Mouse (Mus musculus): ENCODE results near the gene Tor1aip1.

DNA sequence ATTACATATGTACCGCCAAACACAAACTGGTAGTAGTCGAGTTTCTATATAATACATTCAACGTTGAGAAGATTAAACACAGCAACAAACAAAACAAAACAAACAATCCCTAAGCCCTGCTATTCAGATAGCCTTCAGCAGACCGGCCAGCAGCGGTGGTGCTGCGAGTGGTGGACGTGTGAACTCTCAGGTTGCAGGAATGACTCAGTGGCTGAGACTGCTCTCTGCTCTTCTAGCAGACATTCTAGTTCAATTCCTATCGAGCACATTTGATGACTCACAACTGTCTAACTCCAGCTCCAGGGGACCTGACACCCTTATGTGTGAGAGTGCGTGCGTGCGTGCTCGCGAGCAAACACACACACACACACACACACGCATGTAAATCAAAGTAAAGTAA is 33.8 kb upstream of the Tor1aip1 start:
- TF ChIP-seq CTCF (IDR thresholded peaks at IDR 0.05; ENCODE audit: low read depth) (no peak), EP300 (IDR thresholded peaks at IDR 0.05; ENCODE audit: low read depth) (no peak)
